Mouse (Mus musculus): ENCODE measurements at regions not wholly inside any gene's neighbourhood (a gene's known extent, or its start where the extent isn't known, plus 50 kb on each side); places are given as distances from the start of the nearest gene placed in this dataset.

DNA sequence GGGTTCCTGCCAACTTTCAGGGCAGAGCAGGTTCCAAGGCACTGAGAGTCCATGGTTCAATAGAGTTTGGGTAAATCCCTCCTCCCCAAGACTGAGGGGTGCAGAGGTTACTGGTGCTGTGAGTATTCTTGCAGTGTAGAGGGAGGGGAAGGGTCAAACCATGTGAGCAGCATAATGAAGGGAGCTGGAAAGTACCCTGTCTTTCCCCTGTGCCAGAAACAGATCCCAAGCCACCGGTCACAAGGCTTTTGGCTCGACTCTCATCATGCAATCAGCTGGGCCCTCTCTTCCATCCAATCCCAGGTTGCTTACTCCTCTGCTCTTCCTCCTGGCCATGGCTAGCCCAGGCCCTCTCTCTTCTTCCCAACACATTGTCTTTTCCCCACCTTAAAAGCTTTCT is 182.8 kb upstream of the Rybp start:
- no peak for TF ChIP-seq POLR2A (IDR thresholded peaks at IDR 0.05; ENCODE audit: insufficient read depth, low read depth, low read length)
- TF ChIP-seq CTCF (IDR thresholded peaks at IDR 0.05; ENCODE audit: insufficient read depth, low read depth, low read length): no peak

All from olfactory bulb, adult 2 months (tissue).